Mouse (Mus musculus): Measurements from ENCODE around the gene Stx1a.

Stx1a gene

GRCm38 (mm10) chr5:135086871-135087270, 63.6 kb downstream of the Stx1a start:
- no peak for DNase-seq (ENCODE audit: low spot score in 2 of 2)

GRCm38 (mm10) chr5:135089653-135090052, 66.4 kb downstream of the Stx1a start, which contains the start of gene Mlxipl:
Gene Mlxipl, plus strand, starts transcription at chr5:135089890.
- DNase-seq (ENCODE audit: low spot score in 2 of 2), result no peak

Data from frontal cortex, postnatal 25 days (tissue).